Comparison of ENCODE assay signal across 9 mouse cellular contexts in genomic region chr7:142034198-142034597, GRCm38 (mm10). TPM values are rescaled to one million over a fixed set of nuclear protein-coding genes. Genes with fewer than 3 reads are reported as not detected.
DNase-seq lines count a peak whose midpoint lies in the region; ATAC-seq and TF ChIP-seq lines count a peak whose summit lies in the region.
"Had no signal": no experiment of that assay in that cellular context is flagged by ENCODE, and none has a peak within 500 bp of the region (broad histone marks: within the 10 kb centered on the region; RNA-seq: fewer than 3 reads in every experiment).

No protein-coding gene starts in this region.

- no peak overlapping the region for H3K4me2 ChIP-seq in heart, embryonic 15.5 days
- H3K4me2 ChIP-seq in lung, embryonic 14.5 days: no peak overlapping the region
- no peak overlapping the region for H3K4me2 ChIP-seq in midbrain, embryonic 11.5 days
- H3K4me2 ChIP-seq in forebrain, embryonic 14.5 days (ENCODE audit: low read length): no peak overlapping the region

- no peaks in the 10 kb centered on the region for H3K27me3 ChIP-seq in cerebellum, adult 2 months (ENCODE audit: control insufficient read depth, insufficient read depth, low read length)
- no peaks in the 10 kb centered on the region for H3K27me3 ChIP-seq in heart, embryonic 15.5 days
- H3K27me3 ChIP-seq in lung, embryonic 14.5 days (ENCODE audit: insufficient read depth, low read length): no peaks in the 10 kb centered on the region
- no peaks in the 10 kb centered on the region for H3K27me3 ChIP-seq in midbrain, embryonic 11.5 days (ENCODE audit: control insufficient read depth, insufficient read depth, low read length)
- H3K27me3 ChIP-seq in forebrain, embryonic 14.5 days (replicated peaks; ENCODE audit: control insufficient read depth, insufficient read depth, low read length): no peaks in the 10 kb centered on the region

- no peak overlapping the region for H3K9ac ChIP-seq in heart, embryonic 15.5 days
- no peak overlapping the region for H3K9ac ChIP-seq in lung, embryonic 14.5 days
- H3K9ac ChIP-seq in midbrain, embryonic 11.5 days (ENCODE audit: low read length): no peak overlapping the region
- H3K9ac ChIP-seq in forebrain, embryonic 14.5 days (ENCODE audit: low read length): no peak overlapping the region
- H3K9ac ChIP-seq: liver, embryonic 14.5 days had no signal

- H3K4me3 ChIP-seq in cerebellum, adult 2 months (replicated peaks; ENCODE audit: insufficient read depth, low read depth, low read length): no peak overlapping the region
- no peak overlapping the region for H3K4me3 ChIP-seq in heart, embryonic 15.5 days
- no peak overlapping the region for H3K4me3 ChIP-seq in lung, embryonic 14.5 days (ENCODE audit: low read depth, low read length)
- no peak overlapping the region for H3K4me3 ChIP-seq in midbrain, embryonic 11.5 days (ENCODE audit: low read depth, low read length)
- H3K4me3 ChIP-seq in forebrain, embryonic 14.5 days (ENCODE audit: low read depth, low read length): no peak overlapping the region

- peak overlapping the region; percentile 34; the same call in 1 of the 2 replicates for H3K27ac ChIP-seq in cerebellum, adult 2 months (ENCODE audit: insufficient read depth, low read length)
- peak overlapping the region; percentile 24; the same call in 1 of the 2 replicates for H3K27ac ChIP-seq in heart, embryonic 15.5 days
- H3K27ac ChIP-seq in lung, embryonic 14.5 days (ENCODE audit: low read depth): no peak overlapping the region
- H3K27ac ChIP-seq in midbrain, embryonic 11.5 days (ENCODE audit: low read depth, low read length): no peak overlapping the region
- no peak overlapping the region for H3K27ac ChIP-seq in forebrain, embryonic 14.5 days (ENCODE audit: low read depth, low read length)
- H3K27ac ChIP-seq: liver, embryonic 14.5 days had no signal

- ATAC-seq in heart, embryonic 15.5 days (replicated peaks; ENCODE audit: insufficient number of reproducible peaks, insufficient read depth, low FRiP score, low read depth): peak; percentile 57
- peak; percentile 60; the same call in 1 of the 2 replicates for ATAC-seq in lung, embryonic 14.5 days (ENCODE audit: insufficient read depth)
- no peak for ATAC-seq in midbrain, embryonic 11.5 days (ENCODE audit: low FRiP score)
- no peak for ATAC-seq in activated CD4-positive, CD25-positive, alpha-beta regulatory T cell, adult 4 months
- no peak for ATAC-seq in forebrain, embryonic 14.5 days

- 15% methylated on average over 2 of the region's 2 CpGs for WGBS in cerebellum, adult 2 months
- 52% methylated on average over 2 of the region's 2 CpGs for WGBS in heart, embryonic 15.5 days
- 80% methylated on average over 2 of the region's 2 CpGs for WGBS in lung, embryonic 14.5 days
- 79% methylated on average over 2 of the region's 2 CpGs for WGBS in midbrain, embryonic 11.5 days
- 79% methylated on average over 2 of the region's 2 CpGs for WGBS in forebrain, embryonic 14.5 days

- H3K9me3 ChIP-seq in heart, embryonic 15.5 days (replicated peaks): no peaks in the 10 kb centered on the region
- H3K9me3 ChIP-seq in lung, embryonic 14.5 days (ENCODE audit: low read depth, low read length): no peaks in the 10 kb centered on the region
- no peaks in the 10 kb centered on the region for H3K9me3 ChIP-seq in midbrain, embryonic 11.5 days (ENCODE audit: control insufficient read depth, low read length)
- H3K9me3 ChIP-seq in forebrain, embryonic 14.5 days (replicated peaks; ENCODE audit: control insufficient read depth, low read length): no peaks in the 10 kb centered on the region

- no peak for TF ChIP-seq CTCF in cerebellum, adult 2 months (IDR thresholded peaks at IDR 0.05; ENCODE audit: borderline replicate concordance, insufficient read depth, low read depth, low read length)
- no peak for TF ChIP-seq CTCF in lung, embryonic 14.5 days (IDR thresholded peaks at IDR 0.05; ENCODE audit: low read depth)

- H3K4me1 ChIP-seq in cerebellum, adult 2 months (ENCODE audit: control insufficient read depth, insufficient read depth, low read length): peaks cover 38% of the 10 kb centered on the region
- peaks cover 22% of the 10 kb centered on the region for H3K4me1 ChIP-seq in heart, embryonic 15.5 days (replicated peaks)
- no peaks in the 10 kb centered on the region for H3K4me1 ChIP-seq in lung, embryonic 14.5 days (ENCODE audit: insufficient read depth)
- no peaks in the 10 kb centered on the region for H3K4me1 ChIP-seq in midbrain, embryonic 11.5 days (ENCODE audit: control insufficient read depth, insufficient read depth, low read length)
- no peaks in the 10 kb centered on the region for H3K4me1 ChIP-seq in forebrain, embryonic 14.5 days (ENCODE audit: control insufficient read depth, insufficient read depth, low read length)

- TF ChIP-seq POLR2A in cerebellum, adult 2 months (IDR thresholded peaks at IDR 0.05; ENCODE audit: borderline replicate concordance, insufficient read depth, low read length): no peak

- DNase-seq in adrenal gland, adult 2 months: peak; percentile 43
- no peak for DNase-seq in adrenal gland, adult 18-20 months (ENCODE audit: low spot score in 2 of 2)
- peak; percentile 62 to 76 for DNase-seq in cerebellum, adult 2 months
- DNase-seq in lung, embryonic 14.5 days: peak; percentile 42
- no peak for DNase-seq in midbrain, embryonic 11.5 days (ENCODE audit: low spot score, missing footprints)
- no peak for DNase-seq in forebrain, embryonic 14.5 days (ENCODE audit: low spot score)

- no peaks in the 10 kb centered on the region for H3K36me3 ChIP-seq in heart, embryonic 15.5 days
- H3K36me3 ChIP-seq in lung, embryonic 14.5 days (ENCODE audit: insufficient read depth): no peaks in the 10 kb centered on the region
- no peaks in the 10 kb centered on the region for H3K36me3 ChIP-seq in midbrain, embryonic 11.5 days (ENCODE audit: control insufficient read depth, insufficient read depth, low read length)
- H3K36me3 ChIP-seq in forebrain, embryonic 14.5 days (ENCODE audit: control insufficient read depth, insufficient read depth, low read length): no peaks in the 10 kb centered on the region

RNA-seq across cellular contexts. Expression of gene Mob2, which starts 26.7 kb away (rescaled TPM):
- 10 to 100 TPM; 52.3 to 59.3 TPM for total RNA-seq in adrenal gland, adult 2 months (2021)
- 33.1 and 38.2 TPM in 2 replicates for polyA plus RNA-seq in adrenal gland, adult 2 months (2012; rRNA removed)
- total RNA-seq in adrenal gland, adult 18-20 months (2021): 10 to 100 TPM; 45.2 to 58.8 TPM
- 67.5 and 73.4 TPM in 2 replicates for polyA plus RNA-seq in cerebellum, adult 2 months (2012; rRNA removed)
- polyA plus RNA-seq in heart, embryonic 15.5 days (2015; fragmentation: Nextera tagmentation; extraction: Ambion mirVana): 43.4 and 52.7 TPM in 2 replicates
- 76.2 and 78.4 TPM in 2 replicates for polyA plus RNA-seq in lung, embryonic 14.5 days (2014; fragmentation: Nextera tagmentation; extraction: Ambion mirVana)
- polyA plus RNA-seq in midbrain, embryonic 11.5 days (2014; fragmentation: Nextera tagmentation; extraction: Ambion mirVana): 59.2 and 60.2 TPM in 2 replicates
- 10 to 100 TPM; 55.7 to 62.4 TPM for polyA plus RNA-seq in activated CD4-positive, CD25-positive, alpha-beta regulatory T cell, adult 4 months (2017; shearing (Covaris generic))
- polyA plus RNA-seq in forebrain, embryonic 14.5 days (2014; fragmentation: Nextera tagmentation; extraction: Ambion mirVana): 53.6 and 57.9 TPM in 2 replicates

Comparison
In these comparisons a context has a peak if more than half of its experiments do, and no peak if none do; other contexts are left out.
1. DNase-seq: peak in adrenal gland, adult 2 months (single experiment), cerebellum, adult 2 months (2 of 2) and lung, embryonic 14.5 days (single experiment); none in adrenal gland, adult 18-20 months (0 of 2), midbrain, embryonic 11.5 days (single experiment) and forebrain, embryonic 14.5 days (single experiment).
2. H3K27ac ChIP-seq: peak in cerebellum, adult 2 months (single experiment) and heart, embryonic 15.5 days (single experiment); none in lung, embryonic 14.5 days (single experiment), midbrain, embryonic 11.5 days (single experiment) and forebrain, embryonic 14.5 days (single experiment).
3. ATAC-seq: peak in heart, embryonic 15.5 days (single experiment) and lung, embryonic 14.5 days (single experiment); none in midbrain, embryonic 11.5 days (single experiment), activated CD4-positive, CD25-positive, alpha-beta regulatory T cell, adult 4 months (single experiment) and forebrain, embryonic 14.5 days (single experiment).